Mouse (Mus musculus) neural tube, embryonic 13.5 days (tissue): Measurements from ENCODE around the gene Slc25a27. TPM values are rescaled to one million over a fixed set of nuclear protein-coding genes. Genes with fewer than 3 reads are reported as not detected.

Experiments
- ATAC-seq: fragments of 200-750 bp; cut with Nextera tagmentation; 2 replicates; pipeline ENCODE4 v1.8.0; 2017; ENCODE audit warnings: low read depth, mild to moderate bottlenecking, moderate TSS enrichment, moderate library complexity
- H3K27ac ChIP-seq: fragments of 300-500 bp; sonication (generic); replicated peaks from 2 replicates; pipeline ENCODE4 v1.5.1; 2015; ENCODE audit warnings: moderate library complexity, mild to moderate bottlenecking, inconsistent platforms
- H3K27me3 ChIP-seq: fragments of 300-500 bp; sonication (generic); 2 replicates; pipeline ENCODE4 v1.6.1; 2015; ENCODE audit warnings: mild to moderate bottlenecking, inconsistent platforms
- H3K36me3 ChIP-seq: fragments of 300-500 bp; sonication (generic); 2 replicates; pipeline ENCODE4 v1.6.1; 2015; ENCODE audit warnings: mild to moderate bottlenecking, inconsistent platforms
- H3K4me1 ChIP-seq: fragments of 300-500 bp; sonication (generic); replicated peaks from 2 replicates; pipeline ENCODE4 v1.6.1; 2015; ENCODE audit warnings: inconsistent platforms
- H3K4me2 ChIP-seq: fragments of 300-500 bp; sonication (generic); 2 replicates; pipeline ENCODE4 v1.6.1; 2015; ENCODE audit warnings: inconsistent platforms, mild to moderate bottlenecking, moderate library complexity
- H3K4me3 ChIP-seq: fragments of 300-500 bp; sonication (generic); 2 replicates; pipeline ENCODE4 v1.5.1; 2015; ENCODE audit warnings: mild to moderate bottlenecking, inconsistent platforms
- H3K9ac ChIP-seq: fragments of 300-500 bp; sonication (generic); 2 replicates; pipeline ENCODE4 v1.6.1; 2015; ENCODE audit warnings: moderate library complexity, mild to moderate bottlenecking, inconsistent platforms
- H3K9me3 ChIP-seq: fragments of 300-500 bp; sonication (generic); 2 replicates; pipeline ENCODE4 v1.6.1; 2016; ENCODE audit warnings: inconsistent platforms
- WGBS: fragments of 180-500 bp; shearing (Covaris S2); methylation state at CpG from one replicate; pipeline ENCODE4 v1.1.7; 2015; 5-methylcytosine and 5-hydroxymethylcytosine counted together
- polyA plus RNA-seq: library from polyadenylated mRNA; unstranded; fragments of >200 nt; fragmentation: Nextera tagmentation; extraction: Ambion mirVana; gene quantifications from 2 replicates; pipeline ENCODE4 v1.2.1, GENCODE M21; 2015

Slc25a27 gene
- polyA plus RNA-seq, 1 experiment from 2014 or later = 96.9 TPM

DNA sequence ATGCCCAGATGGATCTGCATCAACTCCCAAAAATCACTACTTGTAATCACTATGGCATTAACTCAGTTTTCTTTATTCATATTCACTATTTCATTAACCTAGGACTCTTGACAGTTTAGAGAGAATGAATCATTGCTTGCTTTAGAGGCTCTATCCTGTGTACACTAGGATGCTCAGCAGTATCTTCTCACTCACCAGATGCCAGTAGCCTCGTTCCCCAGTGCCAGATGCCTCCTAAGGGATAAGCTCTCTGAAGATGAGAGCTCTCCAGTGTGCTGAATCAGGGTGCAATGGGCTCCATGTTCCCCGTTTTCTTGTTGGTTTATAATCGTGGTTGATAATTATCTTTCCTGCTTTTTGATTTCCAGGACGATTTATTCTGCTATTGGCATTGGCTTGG lies 68.3 kb downstream of the Slc25a27 start:
- 72% methylated on average over 4 of the region's 4 CpGs for WGBS
- no peak for ATAC-seq

GRCm38 (mm10) chr17:43597742-43598141 lies 69.3 kb downstream of the Slc25a27 start:
- no peak overlapping the region for H3K4me3 ChIP-seq
- H3K27ac ChIP-seq = no peak overlapping the region
- WGBS = 96% methylated on average over 2 of the region's 2 CpGs
- 0 out of 2 replicates have a peak, but pooled peaks cover 5% of the 10 kb centered on the region for H3K9me3 ChIP-seq
- H3K27me3 ChIP-seq = no peaks in the 10 kb centered on the region
- H3K4me2 ChIP-seq = no peak overlapping the region
- no peaks in the 10 kb centered on the region for H3K4me1 ChIP-seq
- no peak overlapping the region for H3K9ac ChIP-seq
- H3K36me3 ChIP-seq = peaks cover 4% of the 10 kb centered on the region; the same call in 1 of the 2 replicates
- no peak for ATAC-seq

More for the DNA sequence above, 68.3 kb downstream of the Slc25a27 start:
- Histone ChIP-seq H3K9me3 (0 out of 2 replicates have a peak, but pooled peaks cover 5% of the 10 kb centered on the region), H3K9ac (no peak overlapping the region), H3K27me3 (no peaks in the 10 kb centered on the region), H3K36me3 (peaks cover 4% of the 10 kb centered on the region; the same call in 1 of the 2 replicates), H3K4me2 (no peak overlapping the region), H3K4me1 (no peaks in the 10 kb centered on the region), H3K27ac (no peak overlapping the region), H3K4me3 (no peak overlapping the region)

- H3K4me1 ChIP-seq = no peaks in the 10 kb centered on the region; the same call in 1 of the 2 replicates
- no peak overlapping the region for H3K4me2 ChIP-seq
- peaks cover 3% of the 10 kb centered on the region; the same call in 1 of the 2 replicates for H3K36me3 ChIP-seq
- H3K27ac ChIP-seq = no peak overlapping the region
- no peak overlapping the region for H3K9ac ChIP-seq
- 88% methylated on average over 21 of the region's 21 CpGs for WGBS
- H3K4me3 ChIP-seq = no peak overlapping the region
- H3K27me3 ChIP-seq = no peaks in the 10 kb centered on the region
- H3K9me3 ChIP-seq = 0 out of 2 replicates have a peak, but pooled peaks cover 5% of the 10 kb centered on the region
- no peak for ATAC-seq
Measured at GRCm38 (mm10) chr17:43592296-43593291, 74.4 kb downstream of the Slc25a27 start.

Other genes starting within 250 kb of the Slc25a27 start
- gene Mep1a, start 164.4 kb downstream of the Slc25a27 start, polyA plus RNA-seq = not detected in 2 replicates
- gene Ankrd66, start 123.6 kb downstream of the Slc25a27 start, polyA plus RNA-seq = 0.14 and 0.39 TPM in 2 replicates
- gene Pla2g7, start 99.1 kb downstream of the Slc25a27 start, polyA plus RNA-seq = 63.6 and 66.2 TPM in 2 replicates
- 0.25 and 0.87 TPM in 2 replicates for gene Tdrd6, start 36.9 kb downstream of the Slc25a27 start, polyA plus RNA-seq
- 13.2 TPM in 2 replicates for gene Cyp39a1, start 211 bp upstream of the Slc25a27 start, polyA plus RNA-seq
- 92.5 and 92.6 TPM in 2 replicates for gene Rcan2, start 134.1 kb upstream of the Slc25a27 start, polyA plus RNA-seq